Mouse (Mus musculus) liver, adult (tissue): ENCODE measurements around the gene Ash1l.
A peak's percentile ranks its signal among the peaks of the same experiment; 100 is the strongest.

Experiments
- GATA4 ChIP-seq: IDR thresholded peaks from 2 replicates; pipeline ENCODE4 v1.6.1; 2014; ENCODE audit warnings: mild to moderate bottlenecking, low read length; ENCODE audit not compliant: insufficient replicate concordance

Gene Ash1l

DNA sequence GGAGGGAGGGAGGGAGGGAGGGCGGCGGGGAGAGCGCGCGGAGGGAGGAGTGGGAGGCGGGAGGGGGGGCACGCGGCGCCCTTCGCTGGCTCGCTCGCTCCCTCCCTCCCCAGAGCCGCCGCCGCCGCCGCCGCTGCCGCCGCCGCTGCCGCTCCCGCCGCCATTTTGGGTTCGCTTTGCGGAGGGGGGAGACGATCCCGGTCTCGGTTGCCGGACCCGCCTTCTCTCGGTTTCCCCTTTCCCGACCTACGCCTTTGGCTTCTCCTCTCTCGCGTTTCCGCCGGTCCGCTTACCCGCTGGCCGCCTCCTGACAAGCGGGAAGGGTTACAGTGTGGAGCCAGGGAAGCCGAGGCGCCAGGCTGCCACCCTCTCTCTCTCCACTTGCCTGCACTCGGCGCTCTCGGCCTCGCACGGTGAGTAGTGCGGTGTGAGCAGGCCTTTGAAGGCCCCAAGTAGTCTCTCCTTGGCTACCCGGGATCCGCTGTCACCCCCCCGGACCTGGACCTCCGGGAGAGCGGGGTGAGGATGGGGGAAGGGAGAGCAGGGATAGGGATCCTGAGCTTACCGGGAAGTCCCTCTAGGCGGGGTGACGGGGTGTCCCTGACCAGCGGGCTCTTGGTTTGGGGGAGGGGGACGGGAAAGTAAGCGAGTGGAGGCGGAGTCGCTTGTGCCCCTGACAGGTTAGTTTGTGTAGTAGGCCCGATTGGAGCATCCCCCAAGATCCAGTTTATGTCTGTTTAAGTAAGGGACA is at the start of gene Ash1l, which contains the start of gene Dap3:
Gene Ash1l, plus strand, starts transcription at position 47 of the 751 bp plus-strand sequence.
Gene Dap3, minus strand, starts transcription at position 606 of the 751 bp plus-strand sequence.
- TF ChIP-seq GATA4, result no peak

DNA sequence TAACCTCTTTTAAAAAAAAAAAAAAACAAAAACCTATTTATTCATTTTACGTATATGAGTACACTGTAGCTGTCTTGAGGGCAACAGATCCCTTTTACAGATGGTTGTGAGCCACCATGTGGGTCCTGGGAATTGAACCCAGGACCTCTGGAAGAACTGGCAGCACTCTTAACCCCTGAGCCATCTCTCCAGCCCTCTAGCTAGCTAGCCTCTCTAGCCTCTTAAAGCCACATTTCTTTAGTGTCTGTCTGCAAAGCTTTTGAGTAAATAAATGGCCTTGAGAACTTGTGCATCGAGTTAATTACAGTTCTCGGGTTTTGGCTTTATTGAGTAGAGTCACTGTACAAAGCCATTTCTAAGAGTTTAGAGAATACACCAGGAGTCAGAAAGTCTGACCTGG is 45.6 kb upstream of the Ash1l start:
- no peak for TF ChIP-seq GATA4

GRCm38 (mm10) chr3:88905209-88905608 is 45.2 kb upstream of the Ash1l start:
- TF ChIP-seq GATA4, result no peak

- no peak for TF ChIP-seq GATA4
Observed at GRCm38 (mm10) chr3:88905741-88906140, 44.7 kb upstream of the Ash1l start.

- TF ChIP-seq GATA4, result no peak
Observed at GRCm38 (mm10) chr3:88906393-88907159, 43.8 kb upstream of the Ash1l start.

DNA sequence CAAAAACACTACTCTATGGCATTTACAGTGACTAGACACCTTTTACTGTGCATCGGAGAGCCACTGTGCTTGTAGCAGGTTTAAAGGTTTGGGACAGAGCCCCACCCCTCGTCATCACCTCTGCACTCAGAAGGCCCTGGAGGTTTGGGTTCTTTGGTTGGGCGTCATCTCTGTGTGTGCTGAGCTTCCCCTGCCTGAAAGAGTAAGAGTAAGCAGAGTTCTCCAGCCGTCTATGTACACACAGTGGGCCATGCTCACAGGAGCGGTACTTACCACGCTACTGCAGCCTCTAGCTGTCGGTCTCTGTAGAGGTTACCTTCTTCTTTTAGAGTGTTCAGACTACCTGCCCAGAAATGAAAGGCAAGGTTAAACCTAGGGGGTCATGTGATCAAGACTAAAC is 37.8 kb upstream of the Ash1l start:
- no peak for TF ChIP-seq GATA4

DNA sequence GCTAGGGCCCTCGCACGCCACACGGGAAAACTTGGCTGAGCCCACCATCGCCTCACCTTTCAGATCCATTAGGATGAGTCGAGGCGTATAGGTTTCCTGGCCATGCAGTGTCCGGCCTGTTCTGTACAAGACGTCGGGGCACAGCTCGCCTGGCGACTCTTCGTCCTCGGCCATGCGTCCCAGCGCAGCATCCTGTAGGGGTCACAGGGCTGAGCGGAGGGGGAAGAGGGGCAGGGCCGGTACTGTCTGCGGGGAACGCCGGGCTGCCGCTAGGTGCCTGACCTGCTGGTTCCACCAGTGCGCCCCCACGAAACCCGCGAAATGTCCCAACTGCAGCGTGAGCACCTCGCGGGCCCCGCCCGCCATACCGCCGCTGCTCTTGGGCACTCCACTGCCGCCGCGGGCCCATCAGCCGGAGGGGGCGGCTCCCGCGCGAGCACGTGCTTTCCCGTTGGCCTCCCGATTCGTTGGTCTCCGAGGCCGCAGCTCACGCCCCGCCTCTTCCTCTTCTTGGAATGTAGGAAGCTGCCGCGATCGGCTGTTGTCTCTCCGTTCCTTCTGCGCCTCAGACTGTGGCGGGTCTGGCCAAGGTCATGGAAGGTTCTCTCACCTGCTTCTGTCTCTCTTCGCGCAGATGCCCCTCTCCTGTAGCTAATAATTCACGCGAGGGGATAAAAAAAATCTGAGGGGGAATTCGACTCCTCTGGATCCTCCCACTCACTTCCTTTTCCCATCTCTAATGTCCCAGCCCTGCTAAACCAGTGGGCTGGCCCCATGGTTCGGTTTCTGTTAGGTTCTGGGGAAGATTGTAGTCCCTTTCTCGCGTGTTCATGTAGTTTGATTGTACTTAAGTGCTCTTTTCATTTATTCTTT is 36.7 kb upstream of the Ash1l start, which contains the start of gene Msto1:
Gene Msto1, minus strand, starts transcription at position 489 of the 873 bp plus-strand sequence.
- peak; percentile 7; the same call in 1 of the 2 replicates for TF ChIP-seq GATA4

GRCm38 (mm10) chr3:88914384-88914810 is 36.0 kb upstream of the Ash1l start:
- peak; percentile 72; the same call in 1 of the 2 replicates for TF ChIP-seq GATA4

DNA sequence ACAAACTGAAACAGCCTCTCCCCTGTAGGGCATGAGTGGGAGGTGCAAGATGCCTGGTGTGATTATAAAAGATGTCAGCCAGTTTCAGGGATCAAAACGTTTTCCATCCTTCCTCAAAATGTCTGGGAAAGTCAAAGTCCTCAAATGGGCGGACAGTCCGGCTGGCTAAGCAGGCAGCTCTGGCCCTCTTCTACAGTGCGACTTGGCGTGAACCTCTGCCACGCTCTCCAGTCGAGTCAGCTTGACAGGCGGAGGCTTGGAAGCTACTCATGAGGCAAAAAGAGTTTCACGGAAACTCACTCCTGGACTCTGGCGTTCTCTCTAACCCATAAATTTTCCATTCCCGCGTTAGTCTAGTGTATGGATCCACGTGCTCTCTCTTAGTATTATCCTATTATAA is 31.4 kb upstream of the Ash1l start:
- TF ChIP-seq GATA4, result no peak

DNA sequence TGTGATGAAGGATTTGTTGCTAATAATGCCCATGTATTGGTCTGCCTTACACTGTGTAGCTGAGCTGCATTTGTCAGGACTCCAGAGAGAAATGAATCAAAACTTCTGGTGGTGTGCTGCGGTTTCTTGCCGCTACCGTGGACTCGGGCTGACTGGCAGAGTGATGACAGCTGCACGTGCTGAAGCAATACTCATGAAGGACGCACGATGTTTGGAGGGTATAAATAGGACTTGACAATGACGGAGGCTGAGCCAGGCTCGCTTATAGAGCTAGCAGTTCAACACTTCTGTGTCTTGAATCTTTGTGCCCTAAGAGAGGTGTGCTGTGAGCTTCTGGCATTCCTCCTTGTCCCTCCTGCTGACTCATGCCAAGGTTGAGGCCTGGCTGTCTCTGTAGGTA is 29.0 kb upstream of the Ash1l start:
- TF ChIP-seq GATA4, result no peak

GRCm38 (mm10) chr3:88923989-88924591 is 26.3 kb upstream of the Ash1l start:
- no peak for TF ChIP-seq GATA4

DNA sequence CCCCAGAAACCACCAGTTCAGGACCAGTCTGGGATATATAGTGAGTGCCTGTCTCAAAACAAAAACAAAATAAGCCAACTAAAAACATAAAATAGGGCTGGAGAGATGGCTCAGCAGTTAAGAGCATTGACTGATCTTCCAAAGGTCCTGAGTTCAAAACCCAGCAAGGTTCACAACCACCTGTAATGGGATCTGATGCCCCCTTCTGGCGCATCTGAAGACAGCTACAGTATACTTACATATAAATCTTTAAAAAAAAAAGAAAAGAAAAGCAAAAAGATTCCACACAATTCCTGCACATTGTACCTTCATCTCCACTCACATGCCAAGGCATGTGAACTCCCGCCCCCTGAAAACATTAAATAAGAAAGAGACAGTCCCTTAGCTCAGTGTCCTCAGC is 24.8 kb upstream of the Ash1l start:
- TF ChIP-seq GATA4, result no peak

DNA sequence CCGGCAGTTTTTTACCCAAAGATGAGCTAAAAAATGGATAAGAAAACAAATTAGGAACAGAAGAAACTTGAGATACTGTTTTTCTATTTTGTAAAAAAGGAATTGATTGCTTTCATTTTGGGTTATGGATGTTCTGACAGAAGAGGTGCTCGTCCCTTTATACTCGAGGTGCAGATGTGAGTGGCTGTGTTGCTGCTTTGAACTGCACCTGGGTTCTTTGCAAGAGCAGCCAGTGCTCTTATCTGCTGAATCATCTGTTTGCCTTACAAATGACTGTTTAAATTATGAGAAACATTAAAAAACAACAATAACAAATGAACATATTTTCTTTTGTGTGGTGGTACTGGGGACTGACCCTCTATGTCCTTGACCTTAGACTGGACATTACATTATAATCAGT is 20.9 kb upstream of the Ash1l start:
- no peak for TF ChIP-seq GATA4

DNA sequence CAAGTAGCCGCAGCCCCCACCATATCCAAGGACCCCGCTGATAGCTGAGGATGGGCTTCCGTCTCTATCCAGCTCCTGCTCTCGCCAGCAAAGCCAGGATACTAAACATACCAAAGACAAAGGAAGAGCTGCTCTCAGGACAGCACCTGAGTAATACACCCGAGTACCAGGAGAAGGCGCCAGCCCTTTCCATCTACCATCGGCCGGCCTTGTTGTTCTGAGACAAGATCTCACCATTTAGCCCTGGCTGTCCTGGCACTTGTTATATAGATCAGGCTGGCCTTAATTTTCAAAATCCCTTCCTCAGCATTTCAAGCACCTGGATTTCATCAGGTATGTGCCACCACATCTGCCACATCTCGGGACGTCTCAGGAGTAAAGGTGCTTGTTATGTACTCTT is 11.4 kb upstream of the Ash1l start:
- TF ChIP-seq GATA4, result no peak

GRCm38 (mm10) chr3:88939749-88940148 is 10.7 kb upstream of the Ash1l start:
- TF ChIP-seq GATA4, result no peak
